Mouse (Mus musculus): Measurements from ENCODE around the gene Stx8. TPM values are rescaled to one million over a fixed set of nuclear protein-coding genes. Genes with fewer than 3 reads are reported as not detected.

Gene Stx8
- polyA plus RNA-seq, 1 experiment from 2014 or later: 59.5 TPM

GRCm38 (mm10) chr11:68075331-68075730 is 109.3 kb downstream of the Stx8 start:
- no peaks in the 10 kb centered on the region for H3K9me3 ChIP-seq
- no peak overlapping the region for H3K4me3 ChIP-seq
- no peak for ATAC-seq (ENCODE audit: low FRiP score, low read depth)
- no peak overlapping the region for H3K27ac ChIP-seq (replicated peaks)
- H3K9ac ChIP-seq: no peak overlapping the region
- H3K36me3 ChIP-seq: no peaks in the 10 kb centered on the region
- no peak overlapping the region for H3K4me2 ChIP-seq
- H3K4me1 ChIP-seq (replicated peaks): peaks cover 7% of the 10 kb centered on the region; the same call in 1 of the 2 replicates
- WGBS: 62% methylated on average over 2 of the region's 2 CpGs
- H3K27me3 ChIP-seq: no peaks in the 10 kb centered on the region

GRCm38 (mm10) chr11:68079756-68080155 is 113.8 kb downstream of the Stx8 start:
- no peak overlapping the region for H3K9ac ChIP-seq
- no peaks in the 10 kb centered on the region for H3K27me3 ChIP-seq
- no peaks in the 10 kb centered on the region for H3K4me1 ChIP-seq (replicated peaks)
- no peak overlapping the region for H3K4me2 ChIP-seq
- no peaks in the 10 kb centered on the region for H3K36me3 ChIP-seq
- H3K27ac ChIP-seq (replicated peaks): no peak overlapping the region
- 98% methylated on average over 2 of the region's 2 CpGs for WGBS
- ATAC-seq (ENCODE audit: low FRiP score, low read depth): no peak
- no peaks in the 10 kb centered on the region for H3K9me3 ChIP-seq
- H3K4me3 ChIP-seq: no peak overlapping the region

GRCm38 (mm10) chr11:68080999-68081398 is 115.0 kb downstream of the Stx8 start:
- ATAC-seq (ENCODE audit: low FRiP score, low read depth): no peak
- WGBS: 90% methylated on average over 2 of the region's 2 CpGs
- H3K9me3 ChIP-seq: no peaks in the 10 kb centered on the region

GRCm38 (mm10) chr11:68082756-68083155 is 116.8 kb downstream of the Stx8 start:
- 84% methylated on average over 12 of the region's 12 CpGs for WGBS
- Histone ChIP-seq H3K4me1 (replicated peaks) (no peaks in the 10 kb centered on the region), H3K27ac (replicated peaks) (no peak overlapping the region), H3K4me2 (no peak overlapping the region), H3K4me3 (no peak overlapping the region), H3K9me3 (no peaks in the 10 kb centered on the region), H3K9ac (no peak overlapping the region), H3K36me3 (no peaks in the 10 kb centered on the region), H3K27me3 (no peaks in the 10 kb centered on the region)
- ATAC-seq (ENCODE audit: low FRiP score, low read depth): no peak

More at GRCm38 (mm10) chr11:68080999-68081398, 115.0 kb downstream of the Stx8 start:
- no peak overlapping the region for H3K9ac ChIP-seq
- no peak overlapping the region for H3K27ac ChIP-seq (replicated peaks)
- no peak overlapping the region for H3K4me3 ChIP-seq
- no peaks in the 10 kb centered on the region for H3K36me3 ChIP-seq
- H3K27me3 ChIP-seq: no peaks in the 10 kb centered on the region
- no peaks in the 10 kb centered on the region for H3K4me1 ChIP-seq (replicated peaks)
- no peak overlapping the region for H3K4me2 ChIP-seq

- H3K36me3 ChIP-seq: no peaks in the 10 kb centered on the region
- H3K9ac ChIP-seq: no peak overlapping the region
- H3K27ac ChIP-seq (replicated peaks): no peak overlapping the region
- no peaks in the 10 kb centered on the region for H3K27me3 ChIP-seq
- H3K4me3 ChIP-seq: no peak overlapping the region
- H3K4me2 ChIP-seq: no peak overlapping the region
- H3K4me1 ChIP-seq (replicated peaks): no peaks in the 10 kb centered on the region
- H3K9me3 ChIP-seq: no peaks in the 10 kb centered on the region
- ATAC-seq (ENCODE audit: low FRiP score, low read depth): no peak
- 78% methylated on average over 6 of the region's 6 CpGs for WGBS
Observed at GRCm38 (mm10) chr11:68083562-68083961, 117.6 kb downstream of the Stx8 start.

GRCm38 (mm10) chr11:68086221-68086620 is 120.2 kb downstream of the Stx8 start:
- ATAC-seq (ENCODE audit: low FRiP score, low read depth): no peak
- WGBS: 78% methylated on average over 9 of the region's 9 CpGs

GRCm38 (mm10) chr11:68089426-68089825 is 123.4 kb downstream of the Stx8 start:
- Histone ChIP-seq H3K27me3 (no peaks in the 10 kb centered on the region), H3K27ac (replicated peaks) (no peak overlapping the region), H3K9ac (no peak overlapping the region), H3K4me3 (no peak overlapping the region), H3K36me3 (no peaks in the 10 kb centered on the region), H3K4me2 (no peak overlapping the region), H3K9me3 (no peaks in the 10 kb centered on the region), H3K4me1 (replicated peaks) (no peaks in the 10 kb centered on the region)
- ATAC-seq (ENCODE audit: low FRiP score, low read depth): no peak
- 75% methylated on average over 9 of the region's 9 CpGs for WGBS

More at GRCm38 (mm10) chr11:68086221-68086620, 120.2 kb downstream of the Stx8 start:
- H3K9ac ChIP-seq: no peak overlapping the region
- no peaks in the 10 kb centered on the region for H3K4me1 ChIP-seq (replicated peaks)
- no peak overlapping the region for H3K4me3 ChIP-seq
- no peaks in the 10 kb centered on the region for H3K36me3 ChIP-seq
- H3K4me2 ChIP-seq: no peak overlapping the region
- no peaks in the 10 kb centered on the region for H3K9me3 ChIP-seq
- no peak overlapping the region for H3K27ac ChIP-seq (replicated peaks)
- H3K27me3 ChIP-seq: no peaks in the 10 kb centered on the region

GRCm38 (mm10) chr11:68089885-68090592 is 124.0 kb downstream of the Stx8 start:
- no peaks in the 10 kb centered on the region for H3K9me3 ChIP-seq
- no peak overlapping the region for H3K9ac ChIP-seq
- H3K27ac ChIP-seq (replicated peaks): no peak overlapping the region
- no peak for ATAC-seq (ENCODE audit: low FRiP score, low read depth)
- no peaks in the 10 kb centered on the region for H3K27me3 ChIP-seq
- no peaks in the 10 kb centered on the region for H3K4me1 ChIP-seq (replicated peaks)
- no peak overlapping the region for H3K4me2 ChIP-seq
- H3K36me3 ChIP-seq: no peaks in the 10 kb centered on the region
- WGBS: 60% methylated on average over 13 of the region's 13 CpGs
- H3K4me3 ChIP-seq: no peak overlapping the region

GRCm38 (mm10) chr11:68091975-68092759 is 126.2 kb downstream of the Stx8 start:
- ATAC-seq (ENCODE audit: low FRiP score, low read depth): no peak
- WGBS: 68% methylated on average over 3 of the region's 3 CpGs

GRCm38 (mm10) chr11:68101598-68101997 is 135.6 kb downstream of the Stx8 start:
- Histone ChIP-seq H3K4me1 (replicated peaks) (no peaks in the 10 kb centered on the region), H3K4me3 (no peak overlapping the region), H3K9ac (no peak overlapping the region), H3K4me2 (no peak overlapping the region), H3K27ac (replicated peaks) (no peak overlapping the region), H3K9me3 (no peaks in the 10 kb centered on the region), H3K27me3 (no peaks in the 10 kb centered on the region), H3K36me3 (no peaks in the 10 kb centered on the region)
- ATAC-seq (ENCODE audit: low FRiP score, low read depth): no peak; the same call in 1 of the 2 replicates
- WGBS: 93% methylated on average over 1 of the region's 1 CpGs

More at GRCm38 (mm10) chr11:68091975-68092759, 126.2 kb downstream of the Stx8 start:
- no peak overlapping the region for H3K4me3 ChIP-seq
- H3K4me2 ChIP-seq: no peak overlapping the region
- H3K4me1 ChIP-seq (replicated peaks): no peaks in the 10 kb centered on the region
- no peak overlapping the region for H3K27ac ChIP-seq (replicated peaks)
- H3K9me3 ChIP-seq: no peaks in the 10 kb centered on the region
- H3K27me3 ChIP-seq: no peaks in the 10 kb centered on the region
- no peak overlapping the region for H3K9ac ChIP-seq
- H3K36me3 ChIP-seq: no peaks in the 10 kb centered on the region

- Histone ChIP-seq H3K27ac (replicated peaks) (no peak overlapping the region), H3K4me3 (no peak overlapping the region), H3K4me2 (no peak overlapping the region), H3K9me3 (no peaks in the 10 kb centered on the region), H3K27me3 (no peaks in the 10 kb centered on the region), H3K9ac (no peak overlapping the region), H3K4me1 (replicated peaks) (no peaks in the 10 kb centered on the region), H3K36me3 (no peaks in the 10 kb centered on the region)
- WGBS: 78% methylated on average over 4 of the region's 4 CpGs
- ATAC-seq (ENCODE audit: low FRiP score, low read depth): no peak
Observed at GRCm38 (mm10) chr11:68103480-68103879, 137.5 kb downstream of the Stx8 start.

GRCm38 (mm10) chr11:68106053-68106452 is 140.1 kb downstream of the Stx8 start:
- no peak overlapping the region for H3K4me2 ChIP-seq
- 92% methylated on average over 3 of the region's 3 CpGs for WGBS
- no peaks in the 10 kb centered on the region for H3K4me1 ChIP-seq (replicated peaks)
- no peak overlapping the region for H3K27ac ChIP-seq (replicated peaks)
- ATAC-seq (ENCODE audit: low FRiP score, low read depth): no peak
- no peaks in the 10 kb centered on the region for H3K27me3 ChIP-seq
- H3K4me3 ChIP-seq: no peak overlapping the region
- H3K9me3 ChIP-seq: no peaks in the 10 kb centered on the region
- no peak overlapping the region for H3K9ac ChIP-seq
- H3K36me3 ChIP-seq: no peaks in the 10 kb centered on the region
